Mouse (Mus musculus) v-Abl transformed pro-B cells (cell line): ENCODE measurements at regions not wholly inside any gene's neighbourhood (a gene's known extent, or its start where the extent isn't known, plus 50 kb on each side); places are given as distances from the start of the nearest gene placed in this dataset.
"Not testable (repeated sequence)": the region's sequence is repeated elsewhere in the genome, so short reads cannot be mapped to it uniquely, and the experiment has no call there.

Experiments used
- in situ Hi-C, 2 experiments: fragments of 400-800 bp; cut with MboI; formaldehyde crosslinking; loops; one replicate each; pipeline ENCODE4 v1.15.1; 2025; ENCODE audit not compliant: unreplicated experiment in 2 of 2

DNA sequence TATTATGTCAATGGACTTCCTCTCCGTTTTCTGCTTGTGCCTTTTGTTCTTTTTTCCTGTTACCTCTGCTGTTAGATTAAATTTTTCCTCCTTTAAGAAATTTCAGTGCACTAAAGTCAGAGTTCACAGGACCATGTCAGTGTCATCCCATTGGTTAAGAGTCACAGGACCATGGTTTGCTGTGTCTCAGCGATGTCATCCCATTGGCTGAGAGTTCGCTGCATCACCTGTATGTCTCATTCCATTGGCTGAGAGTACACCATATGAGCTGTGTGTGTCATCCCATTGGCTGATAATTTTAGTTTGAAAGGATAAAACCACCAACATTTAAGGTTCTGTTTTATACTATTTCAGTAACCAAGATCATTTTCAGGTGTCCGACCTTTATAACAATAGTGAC is 50.7 kb upstream of the Jade1 start:
- in situ Hi-C loops = no loop called here

DNA sequence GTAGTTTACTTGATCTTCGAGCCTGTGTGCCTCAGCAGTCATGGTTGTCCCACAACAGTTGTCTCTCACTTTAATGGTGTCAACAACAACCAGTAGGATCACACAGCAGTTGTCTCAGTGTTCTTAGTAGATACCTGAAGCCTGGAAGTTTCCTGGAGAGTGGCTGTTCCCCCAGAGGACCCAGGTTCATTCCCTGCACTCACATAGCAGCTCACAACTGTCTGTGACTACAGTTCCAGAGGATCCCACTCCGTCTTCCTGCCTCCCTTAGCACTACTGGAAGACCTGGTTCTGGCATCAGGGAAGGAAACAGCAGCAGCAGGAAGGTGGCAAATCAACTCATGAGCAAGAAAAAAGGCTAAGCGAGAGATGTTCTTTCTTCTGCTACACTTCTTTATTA is 53.4 kb upstream of the Jade1 start:
- in situ Hi-C loops = no loop called here

GRCm38 (mm10) chr3:41501639-41502038 is 53.9 kb upstream of the Jade1 start:
- in situ Hi-C loops = not testable (repeated sequence)

DNA sequence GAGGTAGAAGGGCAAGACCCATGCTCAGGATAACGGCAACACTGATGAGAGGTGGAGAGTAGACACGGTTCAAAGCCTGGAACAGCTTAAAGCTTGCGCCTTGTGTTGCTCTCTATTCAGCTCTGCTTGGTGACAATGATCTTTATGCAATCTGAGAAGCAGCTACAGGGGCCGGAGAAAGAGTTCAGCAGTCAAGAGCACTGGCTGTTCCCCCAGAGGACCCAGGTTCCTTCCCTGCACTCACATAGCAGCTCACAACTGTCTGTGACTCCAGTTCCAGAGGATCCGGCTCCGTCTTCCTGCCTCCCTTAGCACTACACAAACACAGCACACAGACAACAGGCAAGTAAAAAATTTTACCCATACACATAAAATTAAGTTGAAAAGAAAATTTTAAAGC is 54.4 kb upstream of the Jade1 start:
- in situ Hi-C loops = no loop called here

DNA sequence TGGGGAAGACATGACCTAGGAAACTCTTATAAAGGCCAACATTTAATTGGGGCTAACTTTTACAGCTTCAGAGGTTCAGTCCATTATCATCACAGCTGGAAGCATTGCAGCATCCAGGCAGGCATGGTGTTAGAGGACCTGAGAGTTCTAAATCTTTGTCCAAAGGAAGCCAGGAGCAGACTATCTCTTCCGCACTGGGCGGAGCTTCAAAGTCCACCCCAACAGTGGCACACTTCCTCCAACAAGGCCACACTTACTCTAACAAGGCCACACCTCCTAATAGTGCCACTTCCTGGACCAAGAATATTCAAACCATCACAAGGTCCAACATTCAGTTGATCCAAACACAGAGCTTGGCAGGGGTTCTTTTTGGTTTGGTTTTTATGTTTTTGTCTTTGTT is 55.9 kb upstream of the Jade1 start:
- in situ Hi-C loops = no loop called here

- in situ Hi-C loops = no loop called here
These were observed 56.7 kb upstream of the Jade1 start for GRCm38 (mm10) chr3:41498791-41499190.

DNA sequence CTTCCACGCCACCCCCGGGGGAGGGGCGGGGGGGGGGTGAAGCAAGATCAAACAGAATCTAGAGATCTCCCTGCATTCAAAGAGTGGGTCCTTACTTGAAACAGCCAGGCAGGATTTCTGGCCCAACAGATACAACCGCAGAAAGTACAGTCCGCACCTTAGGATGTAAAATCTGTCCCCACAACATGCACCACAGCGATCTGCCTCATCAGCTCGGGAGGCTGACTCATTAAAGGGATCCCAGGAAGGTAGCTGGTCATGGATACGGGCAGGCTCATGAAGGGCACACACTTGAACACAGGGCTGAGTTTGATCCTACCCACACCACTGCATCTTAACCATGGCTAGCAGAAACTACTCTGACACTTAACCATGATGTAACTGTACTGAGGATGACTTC is 57.8 kb upstream of the Jade1 start:
- in situ Hi-C loops = no loop called here

DNA sequence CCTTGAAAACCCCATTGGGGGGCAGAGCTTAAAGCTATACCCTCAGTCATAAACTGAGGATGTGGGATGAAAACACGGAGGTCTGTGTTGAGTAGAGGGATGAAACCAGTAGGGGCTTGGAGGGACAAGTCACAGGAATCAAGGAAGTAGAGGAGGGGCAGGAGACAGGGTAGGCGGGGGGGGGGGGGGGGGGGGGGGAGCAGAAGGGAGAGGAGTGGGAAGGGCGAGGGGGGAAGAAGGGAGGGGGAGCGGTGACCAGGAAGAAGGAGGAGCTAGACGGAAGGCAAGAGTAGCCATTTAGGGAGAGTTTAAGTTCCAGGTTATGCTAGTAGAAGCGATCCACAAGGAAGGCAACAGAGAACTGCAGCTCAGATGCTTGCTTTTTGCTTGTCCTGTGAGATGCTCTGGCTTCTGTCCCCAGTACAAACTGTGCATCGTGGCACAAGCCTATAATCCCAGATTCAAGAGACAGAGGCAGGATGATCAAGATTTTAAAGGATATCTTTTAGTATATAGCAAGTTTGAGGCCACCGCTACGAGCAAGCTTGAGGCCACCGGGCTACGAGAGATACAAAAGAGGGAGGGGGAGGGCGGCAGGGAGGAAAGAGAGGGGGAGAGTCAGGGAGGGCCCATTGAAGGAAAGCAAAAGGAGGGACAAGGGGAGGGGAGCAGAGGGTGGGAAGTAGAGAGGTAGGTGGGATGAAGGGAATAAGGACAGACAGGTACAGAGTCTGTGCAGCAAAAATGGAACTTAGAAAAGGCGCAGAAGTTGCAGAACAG is 58.4 kb upstream of the Jade1 start:
- in situ Hi-C loops = no loop called here

GRCm38 (mm10) chr3:41495893-41496292 is 59.6 kb upstream of the Jade1 start:
- in situ Hi-C loops = no loop called here

DNA sequence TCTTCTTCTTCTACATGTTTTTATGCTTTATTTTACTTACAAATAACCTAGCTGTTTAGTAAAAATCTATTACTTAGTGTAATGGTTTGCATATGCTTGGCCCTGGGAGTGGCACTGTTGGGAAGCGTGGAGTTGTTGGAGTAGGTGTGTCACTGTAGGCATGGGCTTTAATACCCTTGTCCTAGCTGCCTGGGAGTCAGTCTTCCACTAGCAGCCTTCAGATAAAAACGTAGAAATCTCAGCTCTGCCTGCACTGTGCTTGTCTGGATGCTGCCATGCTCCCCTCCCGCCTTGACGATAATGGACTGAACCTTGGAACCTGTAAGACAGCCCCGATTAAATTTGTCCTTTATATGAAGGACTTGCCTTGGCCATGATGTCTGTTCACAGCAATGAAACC is 60.4 kb upstream of the Jade1 start:
- in situ Hi-C loops = no loop called here

- in situ Hi-C loops = no loop called here
These were observed 62.1 kb upstream of the Jade1 start for GRCm38 (mm10) chr3:41493472-41493871.

DNA sequence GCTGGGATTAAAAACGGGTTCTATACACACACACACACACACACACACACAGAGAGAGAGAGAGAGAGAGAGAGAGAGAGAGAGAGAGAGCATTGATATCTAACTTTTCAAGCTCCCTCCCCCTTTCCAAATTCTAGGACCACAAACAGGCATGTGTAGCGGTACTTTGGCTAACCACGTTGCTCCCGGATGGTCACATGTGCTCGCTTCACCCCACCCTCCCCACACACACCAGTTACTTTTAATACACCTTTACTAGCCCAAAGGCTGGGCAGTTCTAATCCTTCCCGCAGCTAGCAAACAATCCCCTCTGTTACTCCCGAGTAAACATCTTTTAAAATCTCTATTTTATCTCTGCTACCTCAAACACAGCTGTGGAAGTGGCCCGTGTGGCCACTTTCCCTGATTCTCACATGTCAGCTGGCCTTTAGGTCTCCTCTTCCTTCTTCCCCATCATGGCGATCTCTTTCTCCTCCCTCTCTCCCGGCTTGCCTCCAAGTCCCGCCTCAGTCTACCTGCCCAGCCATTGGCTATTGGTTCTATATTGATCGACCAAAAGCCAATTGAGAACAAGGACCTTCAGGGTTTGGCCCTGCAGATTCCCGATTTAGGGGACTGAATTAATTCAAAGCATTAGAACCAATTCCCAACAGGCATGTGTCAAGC is 62.7 kb upstream of the Jade1 start:
- in situ Hi-C loops = no loop called here

GRCm38 (mm10) chr3:41492031-41492726 is 63.4 kb upstream of the Jade1 start:
- in situ Hi-C loops = no loop called here

DNA sequence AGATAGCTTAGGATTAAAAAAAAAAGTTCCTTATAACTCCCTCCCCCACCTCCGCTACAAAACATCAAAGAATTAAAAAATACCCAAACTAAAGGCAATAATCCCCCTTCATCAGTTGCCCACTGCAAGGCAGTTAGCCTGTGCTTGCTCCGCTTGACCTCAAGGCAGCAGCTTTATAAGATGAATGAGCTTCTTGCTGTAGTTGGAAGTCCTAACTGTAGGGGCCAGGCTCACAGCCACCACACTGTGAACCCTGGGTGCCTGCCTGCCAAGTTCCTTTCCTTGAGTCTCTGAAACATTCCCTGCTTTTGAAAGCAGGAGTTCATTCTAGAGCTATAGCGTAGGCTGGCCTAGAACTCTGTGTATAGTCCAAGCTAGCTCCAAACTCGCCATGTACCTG is 64.3 kb upstream of the Jade1 start:
- in situ Hi-C loops = no loop called here

DNA sequence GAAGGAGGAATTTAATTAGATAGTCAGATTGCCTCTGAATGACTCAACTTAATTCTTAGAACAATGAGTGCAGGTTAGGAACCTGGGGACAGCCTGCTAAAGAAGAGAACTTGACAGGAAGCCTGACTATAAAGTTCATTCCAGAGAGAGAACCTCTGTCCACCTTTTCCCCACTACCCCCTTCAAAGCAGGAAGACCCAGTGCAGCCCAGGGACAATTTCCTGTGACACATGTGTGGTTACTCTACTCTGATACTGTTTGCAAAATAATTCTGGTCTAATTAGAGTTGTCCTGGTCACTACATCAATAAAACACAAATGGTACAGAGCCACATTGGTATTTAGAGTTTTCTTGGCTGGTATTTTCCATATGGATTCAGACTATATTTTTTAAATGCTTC is 65.5 kb upstream of the Jade1 start:
- in situ Hi-C loops = no loop called here

DNA sequence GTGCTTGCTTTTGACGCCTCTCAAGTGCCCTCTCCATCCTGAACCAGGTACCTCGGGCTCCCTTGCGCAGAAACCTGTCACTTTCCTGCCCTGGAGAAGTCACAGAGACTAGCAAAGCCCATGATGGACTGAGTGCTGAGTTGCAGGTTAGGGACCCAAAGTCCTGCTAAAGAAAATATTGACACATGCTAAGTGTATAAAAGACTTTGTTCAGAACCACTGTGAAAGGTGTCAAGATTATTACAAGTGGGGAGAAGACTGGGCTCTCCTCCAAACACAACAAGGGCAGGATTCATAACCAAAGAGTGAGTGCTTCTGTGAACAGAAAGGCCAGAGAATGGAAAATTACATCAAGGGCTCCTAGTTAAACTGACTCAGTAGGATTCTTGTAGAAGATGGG is 66.0 kb upstream of the Jade1 start:
- in situ Hi-C loops = no loop called here

DNA sequence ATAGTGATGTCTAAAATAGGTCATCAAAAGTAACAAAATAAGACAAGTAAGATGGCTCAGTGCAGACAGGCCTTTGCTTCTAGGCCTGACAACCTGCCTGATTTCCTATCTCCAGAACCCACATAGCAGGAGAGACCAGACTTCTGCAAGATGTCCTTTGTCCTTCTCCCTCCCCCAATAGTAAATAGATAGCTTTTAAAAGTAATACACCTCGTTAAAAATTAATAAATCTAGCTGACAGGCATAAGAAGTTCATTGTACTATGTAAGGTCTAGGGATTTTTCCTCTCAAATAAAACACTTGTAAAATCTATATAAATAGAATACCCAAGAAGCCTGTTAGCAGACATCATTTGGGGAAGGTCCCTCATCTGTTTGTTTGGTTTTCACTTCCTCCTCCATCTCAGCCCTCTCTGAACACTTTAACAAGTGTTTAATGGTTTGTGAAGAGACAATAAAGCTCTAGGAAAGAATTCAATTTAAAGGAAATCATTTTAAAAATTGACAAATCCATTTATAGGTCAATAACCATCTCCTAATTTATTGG is 67.2 kb upstream of the Jade1 start:
- in situ Hi-C loops = no loop called here

- in situ Hi-C loops = no loop called here
These were observed 70.6 kb upstream of the Jade1 start for GRCm38 (mm10) chr3:41484920-41485319.

- in situ Hi-C loops = no loop called here
These were observed 71.9 kb upstream of the Jade1 start for GRCm38 (mm10) chr3:41483582-41483981.

DNA sequence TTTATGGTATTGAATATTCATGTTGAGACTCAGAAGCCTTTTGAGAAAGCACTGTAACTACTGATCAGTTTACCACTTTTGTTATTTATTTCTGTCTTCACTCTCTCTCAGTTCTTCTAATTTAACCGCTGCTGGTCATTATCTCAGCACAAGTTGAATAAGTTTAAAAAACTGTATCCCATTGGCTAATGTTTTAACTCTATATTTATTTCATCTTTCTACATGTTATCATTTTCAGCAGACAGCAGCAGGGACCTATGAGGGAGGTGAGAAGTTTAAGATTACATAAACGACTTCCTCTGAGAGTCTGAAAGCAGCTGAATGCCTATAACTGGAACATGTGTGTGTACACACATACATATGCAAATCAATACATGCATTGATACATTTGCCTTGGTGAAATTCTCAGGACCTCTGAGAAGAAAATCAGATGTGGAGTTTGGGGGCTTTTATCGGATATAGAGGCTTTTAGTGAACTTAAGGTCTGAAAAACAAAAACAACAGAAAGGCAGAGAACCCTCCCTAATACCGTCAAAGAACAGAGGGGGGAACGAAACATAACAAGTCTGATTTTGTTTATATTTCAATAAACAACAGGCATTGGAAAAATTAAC is 72.5 kb upstream of the Jade1 start:
- in situ Hi-C loops = no loop called here

GRCm38 (mm10) chr3:41480186-41480585 is 75.3 kb upstream of the Jade1 start:
- in situ Hi-C loops = no loop called here
